Mouse (Mus musculus): ENCODE results near the gene Olr1. TPM values are rescaled to one million over a fixed set of nuclear protein-coding genes. Genes with fewer than 3 reads are reported as not detected.

Gene Olr1
- polyA plus RNA-seq, 1 experiment from 2014 or later = 0.05 TPM

DNA sequence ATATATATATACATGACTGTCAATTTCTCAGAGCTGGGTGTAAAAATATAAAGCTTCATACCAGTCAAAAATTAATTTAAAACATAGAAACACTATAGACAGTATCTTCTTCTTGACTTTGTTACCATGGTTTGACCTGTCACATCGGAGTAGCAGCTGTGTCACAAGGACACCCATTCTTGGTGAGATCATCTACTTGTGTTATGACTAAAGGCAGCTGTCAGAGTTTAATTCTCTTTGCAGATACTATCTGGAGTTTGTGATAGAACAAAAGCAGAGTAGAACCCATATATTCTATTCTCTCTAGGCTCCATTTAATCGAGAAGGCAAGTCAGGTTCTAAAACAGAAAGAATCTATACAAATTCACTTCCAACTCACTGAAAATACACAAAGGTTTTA is 68.9 kb downstream of the Olr1 start:
- no peaks in the 10 kb centered on the region for H3K36me3 ChIP-seq
- no peak overlapping the region for H3K9ac ChIP-seq
- no peak overlapping the region for H3K4me3 ChIP-seq
- H3K27me3 ChIP-seq (replicated peaks) = no peaks in the 10 kb centered on the region
- H3K9me3 ChIP-seq = no peaks in the 10 kb centered on the region
- H3K4me2 ChIP-seq (replicated peaks) = no peak overlapping the region
- no peak overlapping the region for H3K27ac ChIP-seq
- WGBS = 88% methylated on average over 2 of the region's 2 CpGs
- H3K4me1 ChIP-seq = no peaks in the 10 kb centered on the region
- ATAC-seq (ENCODE audit: low FRiP score, low read depth) = no peak

DNA sequence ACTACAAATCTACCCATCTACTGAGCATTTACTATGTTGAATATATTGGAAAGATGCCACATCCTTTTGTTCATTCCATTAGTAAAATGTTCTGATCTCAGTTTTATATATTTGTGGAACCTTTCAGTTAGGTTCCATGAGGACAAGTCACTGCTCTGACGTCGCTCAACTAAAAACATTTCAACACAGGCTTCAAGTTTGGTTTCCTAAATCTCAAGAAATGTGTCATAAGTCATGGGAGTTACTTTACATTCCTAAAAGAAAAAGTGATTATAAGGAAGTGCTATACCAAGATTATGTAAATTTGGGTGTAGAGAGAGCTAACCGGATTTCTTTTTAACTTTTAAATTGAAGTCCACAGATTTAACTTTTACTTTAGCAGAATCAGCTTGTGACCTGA is 70.9 kb downstream of the Olr1 start:
- WGBS = 89% methylated on average over 3 of the region's 3 CpGs
- no peaks in the 10 kb centered on the region for H3K9me3 ChIP-seq
- no peak overlapping the region for H3K4me3 ChIP-seq
- no peak overlapping the region for H3K9ac ChIP-seq
- H3K27ac ChIP-seq = no peak overlapping the region
- H3K36me3 ChIP-seq = no peaks in the 10 kb centered on the region
- no peak for ATAC-seq (ENCODE audit: low FRiP score, low read depth)
- H3K27me3 ChIP-seq (replicated peaks) = no peaks in the 10 kb centered on the region
- no peak overlapping the region for H3K4me2 ChIP-seq (replicated peaks)
- no peaks in the 10 kb centered on the region for H3K4me1 ChIP-seq

Other genes with a start within 250 kb of the Olr1 start
- gene Cd69, start 231.7 kb downstream of the Olr1 start, polyA plus RNA-seq (2016; fragmentation: Nextera tagmentation; extraction: Ambion mirVana) = not detected in 2 replicates
- not detected in 2 replicates for gene 4922502D21Rik, start 175.4 kb downstream of the Olr1 start, polyA plus RNA-seq (2016; fragmentation: Nextera tagmentation; extraction: Ambion mirVana)
- 0.23 and 0.34 TPM in 2 replicates for gene Clec12a, start 164.5 kb downstream of the Olr1 start, polyA plus RNA-seq (2016; fragmentation: Nextera tagmentation; extraction: Ambion mirVana)
- gene Clec12b, start 121.3 kb downstream of the Olr1 start, polyA plus RNA-seq (2016; fragmentation: Nextera tagmentation; extraction: Ambion mirVana) = 0.19 TPM in 1 of 2 replicates, not detected in the other
- gene Clec1b, start 109.9 kb downstream of the Olr1 start, polyA plus RNA-seq (2016; fragmentation: Nextera tagmentation; extraction: Ambion mirVana) = 7.4 and 8.2 TPM in 2 replicates
- 0.34 and 0.65 TPM in 2 replicates for gene Clec9a, start 98.3 kb downstream of the Olr1 start, polyA plus RNA-seq (2016; fragmentation: Nextera tagmentation; extraction: Ambion mirVana)
- 2.8 TPM in 2 replicates for gene Clec1a, start 55.2 kb downstream of the Olr1 start, polyA plus RNA-seq (2016; fragmentation: Nextera tagmentation; extraction: Ambion mirVana)
- not detected in 2 replicates for gene Tmem52b, start 5.4 kb upstream of the Olr1 start, polyA plus RNA-seq (2016; fragmentation: Nextera tagmentation; extraction: Ambion mirVana)
- 115 and 119 TPM in 2 replicates for gene Gabarapl1, start 26.0 kb upstream of the Olr1 start, polyA plus RNA-seq (2016; fragmentation: Nextera tagmentation; extraction: Ambion mirVana)
- gene Klre1, start 70.7 kb upstream of the Olr1 start, polyA plus RNA-seq (2016; fragmentation: Nextera tagmentation; extraction: Ambion mirVana) = not detected in 2 replicates
- gene Klrd1, start 84.6 kb upstream of the Olr1 start, polyA plus RNA-seq (2016; fragmentation: Nextera tagmentation; extraction: Ambion mirVana) = not detected in 2 replicates
- gene Klrk1, start 116.7 kb upstream of the Olr1 start, polyA plus RNA-seq (2016; fragmentation: Nextera tagmentation; extraction: Ambion mirVana) = 0.15 and 0.34 TPM in 2 replicates
- gene Klrc3, start 136.2 kb upstream of the Olr1 start, polyA plus RNA-seq (2016; fragmentation: Nextera tagmentation; extraction: Ambion mirVana) = not detected in 2 replicates
- not detected in 2 replicates for gene Klrc2, start 153.5 kb upstream of the Olr1 start, polyA plus RNA-seq (2016; fragmentation: Nextera tagmentation; extraction: Ambion mirVana)
- gene Klrc1, start 171.8 kb upstream of the Olr1 start, polyA plus RNA-seq (2016; fragmentation: Nextera tagmentation; extraction: Ambion mirVana) = not detected in 2 replicates
- not detected in 2 replicates for gene Klri1, start 210.0 kb upstream of the Olr1 start, polyA plus RNA-seq (2016; fragmentation: Nextera tagmentation; extraction: Ambion mirVana)
- not detected in 2 replicates for gene Klri2, start 233.3 kb upstream of the Olr1 start, polyA plus RNA-seq (2016; fragmentation: Nextera tagmentation; extraction: Ambion mirVana)